Mouse (Mus musculus): ENCODE results near the gene Klhdc1.

GRCm38 (mm10) chr12:69229251-69229650 lies 11.7 kb upstream of the Klhdc1 start:
- TF ChIP-seq CTCF (IDR thresholded peaks at IDR 0.05; ENCODE audit: low read depth): peak; percentile 59
- TF ChIP-seq EP300 (optimal IDR thresholded peaks at IDR 0.05): no peak

Data from stomach, postnatal 0 days (tissue).